Mouse (Mus musculus) c-Kit-positive CD71-negative TER-119-negative erythroid progenitor cells, embryonic 14.5 days (primary cell): ENCODE results near the gene Gzmm.

ENCODE experiments used
- DNase-seq: peaks from one replicate; pipeline ENCODE4 v3.0.0-alpha.2; 2013; ENCODE audit warnings: low read depth

Gzmm gene

GRCm38 (mm10) chr10:79726090-79726489 is 37.3 kb downstream of the Gzmm start:
- DNase-seq: no peak

DNA sequence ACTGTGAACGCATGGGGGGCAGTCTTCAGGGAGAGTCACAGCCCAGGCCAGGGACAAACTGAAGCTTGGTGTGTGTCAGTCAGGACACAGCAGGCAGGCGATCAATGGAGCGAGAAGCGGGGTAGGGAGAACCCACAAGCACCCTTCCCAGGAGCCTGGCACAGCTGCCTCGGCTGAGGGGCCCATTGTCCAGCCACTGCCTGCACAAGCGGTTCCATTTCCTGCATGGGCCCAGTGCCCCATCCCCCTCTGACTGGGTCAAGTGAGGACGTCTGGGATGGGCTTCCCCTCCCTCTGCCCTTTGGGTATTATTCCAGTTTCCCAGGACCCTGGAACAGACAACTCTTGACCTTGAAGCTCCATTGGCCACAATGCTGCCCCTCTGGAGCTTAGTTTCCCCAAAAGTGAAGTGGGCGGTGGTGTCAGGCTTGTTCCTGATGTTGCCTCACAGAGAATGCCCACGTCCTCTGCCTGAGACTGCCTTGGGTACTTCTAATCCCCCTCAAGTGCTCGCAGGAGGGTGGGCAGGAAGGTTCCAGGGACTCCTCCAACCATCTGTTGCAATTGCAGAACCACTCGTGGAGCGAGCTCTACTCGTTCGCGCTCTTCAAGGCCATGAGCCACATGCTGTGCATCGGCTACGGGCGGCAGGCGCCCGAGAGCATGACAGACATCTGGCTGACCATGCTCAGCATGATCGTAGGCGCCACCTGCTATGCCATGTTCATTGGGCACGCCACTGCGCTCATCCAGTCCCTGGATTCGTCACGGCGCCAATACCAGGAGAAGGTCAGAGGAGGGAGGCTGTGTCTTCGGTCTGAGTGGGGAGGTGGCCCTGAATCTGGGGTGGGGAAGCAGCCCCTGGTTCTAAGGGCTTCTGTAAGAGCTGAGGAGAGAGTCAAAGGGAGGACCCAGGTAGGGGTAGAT is 39.8 kb downstream of the Gzmm start:
- no peak for DNase-seq

- no peak for DNase-seq
These were observed 40.6 kb downstream of the Gzmm start for GRCm38 (mm10) chr10:79729357-79729965.

DNA sequence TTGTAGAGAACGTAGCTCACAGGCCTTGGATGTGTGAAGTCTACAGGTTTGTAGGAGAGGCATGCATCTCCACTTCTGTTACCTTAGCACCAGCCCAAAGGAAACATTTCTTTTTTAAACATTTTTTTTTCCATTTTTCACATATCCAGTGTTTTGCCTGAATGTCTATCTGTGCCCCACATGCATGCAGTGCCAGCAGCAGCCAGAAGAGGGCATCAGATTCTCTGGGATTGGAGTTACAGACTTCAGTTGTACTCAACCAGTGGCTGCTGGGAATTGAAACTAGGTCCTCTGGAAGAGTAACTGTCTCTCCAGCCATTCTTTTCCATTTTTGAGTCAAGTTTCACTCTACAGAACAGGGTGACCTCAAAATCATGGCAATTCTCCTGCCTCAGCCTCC is 43.7 kb downstream of the Gzmm start:
- DNase-seq: no peak

DNA sequence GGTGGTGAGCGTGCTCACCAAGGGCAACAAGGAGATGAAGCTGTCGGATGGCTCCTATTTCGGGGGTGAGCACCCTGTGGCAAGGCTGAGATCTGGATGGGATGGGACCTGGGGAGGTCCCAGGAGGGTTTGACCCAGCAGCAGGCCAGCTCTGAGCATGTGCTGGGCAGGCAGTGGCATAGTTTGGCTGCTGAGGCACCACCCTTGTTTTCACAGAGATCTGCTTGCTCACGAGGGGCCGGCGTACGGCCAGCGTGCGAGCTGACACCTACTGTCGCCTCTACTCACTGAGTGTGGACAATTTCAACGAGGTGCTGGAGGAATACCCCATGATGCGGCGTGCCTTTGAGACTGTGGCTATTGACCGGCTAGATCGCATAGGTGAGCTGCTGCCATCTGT is 45.0 kb downstream of the Gzmm start:
- DNase-seq: no peak

GRCm38 (mm10) chr10:79735361-79735760 is 46.5 kb downstream of the Gzmm start:
- DNase-seq: no peak

DNA sequence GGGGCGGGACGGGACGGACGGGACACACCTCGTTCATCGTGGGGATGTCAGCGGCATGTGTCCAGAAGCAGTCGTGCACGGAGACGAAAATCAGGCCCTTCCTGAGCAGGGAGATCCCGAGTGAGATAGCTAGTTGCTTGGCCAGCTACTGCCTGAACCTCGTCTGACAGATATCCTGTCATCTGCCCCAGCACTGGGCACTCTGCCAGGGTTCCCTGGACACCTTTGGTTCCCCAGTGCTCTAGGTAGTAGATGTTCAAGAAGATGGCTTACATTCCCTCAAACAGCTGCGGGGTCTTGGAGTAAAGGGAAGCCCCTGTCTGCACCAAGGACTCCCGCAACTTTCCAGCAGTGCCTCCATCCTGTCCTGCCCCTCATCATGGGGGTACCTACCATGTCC is 47.9 kb downstream of the Gzmm start:
- DNase-seq: no peak

- no peak for DNase-seq
These were observed 49.4 kb downstream of the Gzmm start for GRCm38 (mm10) chr10:79738259-79738658.

DNA sequence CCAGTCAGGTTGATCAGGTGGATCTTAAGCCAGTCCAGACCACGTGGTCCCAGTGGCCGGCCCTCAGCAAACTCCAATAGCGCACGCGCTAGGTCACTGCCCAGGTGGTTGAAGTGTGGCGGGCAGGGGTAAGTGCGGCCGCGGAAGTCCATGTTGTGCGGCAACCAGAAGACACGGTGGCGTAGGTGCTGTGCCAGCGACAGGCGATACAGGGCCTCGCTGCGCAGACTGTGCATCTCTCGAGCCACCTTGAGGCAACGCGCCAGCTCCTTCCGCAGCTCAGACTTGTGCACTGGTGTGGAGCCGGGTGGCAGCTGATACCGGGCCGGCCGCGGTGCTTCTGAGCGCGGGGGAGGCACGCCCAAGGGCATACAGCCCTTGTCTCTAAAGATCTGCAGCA is 50.4 kb downstream of the Gzmm start:
- DNase-seq: no peak

- no peak for DNase-seq
These were observed 52.0 kb downstream of the Gzmm start for GRCm38 (mm10) chr10:79740863-79741262.

DNA sequence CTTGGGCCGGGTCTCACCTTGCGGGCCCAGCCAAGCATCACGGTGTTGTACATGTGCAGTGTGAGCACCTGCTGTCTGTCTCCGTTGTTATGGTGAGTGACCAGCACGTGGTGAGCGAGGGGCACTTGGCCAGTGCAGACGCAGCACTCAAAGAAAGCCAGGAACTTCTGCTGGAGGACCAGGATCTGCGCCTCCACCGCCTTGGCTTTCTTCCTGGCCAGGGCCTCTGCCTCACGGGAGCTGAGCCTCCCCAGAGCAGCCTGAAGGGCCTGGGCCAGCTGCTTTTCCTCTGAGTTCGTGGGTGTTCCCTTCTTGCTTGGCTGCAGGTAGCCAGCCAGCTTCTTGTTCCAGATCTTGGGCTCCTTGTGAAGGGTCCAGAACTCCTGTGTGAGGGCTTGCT is 54.3 kb downstream of the Gzmm start:
- DNase-seq: no peak

GRCm38 (mm10) chr10:79743650-79744365 is 55.0 kb downstream of the Gzmm start:
- DNase-seq: no peak
